Mouse (Mus musculus) neural tube, embryonic 14.5 days (tissue): ENCODE measurements around the gene Adamtsl1. TPM values are rescaled to one million over a fixed set of nuclear protein-coding genes. Genes with fewer than 3 reads are reported as not detected.
A peak's percentile ranks its signal among the peaks of the same experiment; 100 is the strongest.

Source experiments
- ATAC-seq: fragments of 200-750 bp; cut with Nextera tagmentation; 2 replicates; pipeline ENCODE4 v1.8.0; 2017; ENCODE audit warnings: low read depth, mild to moderate bottlenecking, moderate TSS enrichment, moderate library complexity
- H3K27ac ChIP-seq: fragments of 300-500 bp; sonication (generic); 2 replicates; pipeline ENCODE4 v1.5.1; 2014; ENCODE audit warnings: low read depth, mild to moderate bottlenecking, control low read depth, low read length, moderate library complexity, mixed read lengths
- H3K27me3 ChIP-seq: fragments of 300-500 bp; sonication (generic); 2 replicates; pipeline ENCODE4 v1.6.1; 2014; ENCODE audit warnings: low read length; ENCODE audit not compliant: control insufficient read depth, insufficient read depth
- H3K36me3 ChIP-seq: fragments of 300-500 bp; sonication (generic); 2 replicates; pipeline ENCODE4 v1.6.1; 2014; ENCODE audit warnings: low read length, mixed read lengths; ENCODE audit not compliant: control insufficient read depth, insufficient read depth
- H3K4me1 ChIP-seq: fragments of 300-500 bp; sonication (generic); 2 replicates; pipeline ENCODE4 v1.6.1; 2014; ENCODE audit warnings: low read length; ENCODE audit not compliant: control insufficient read depth, insufficient read depth
- H3K4me2 ChIP-seq: fragments of 300-500 bp; sonication (generic); 2 replicates; pipeline ENCODE4 v1.6.1; 2014; ENCODE audit warnings: mild to moderate bottlenecking, low read depth, low read length, control low read depth
- H3K4me3 ChIP-seq: fragments of 300-500 bp; sonication (generic); 2 replicates; pipeline ENCODE4 v1.5.1; 2014; ENCODE audit warnings: low read depth, low read length, control low read depth, mixed read lengths
- H3K9ac ChIP-seq: fragments of 300-500 bp; sonication (generic); replicated peaks from 2 replicates; pipeline ENCODE4 v1.6.1; 2014; ENCODE audit warnings: low read depth, mild to moderate bottlenecking, control low read depth, low read length, mixed read lengths
- H3K9me3 ChIP-seq: fragments of 300-500 bp; sonication (generic); 2 replicates; pipeline ENCODE4 v1.6.1; 2016; ENCODE audit warnings: low read length; ENCODE audit not compliant: control insufficient read depth
- WGBS: fragments of 180-500 bp; shearing (Covaris S2); extraction: QIAGEN DNeasy Blood & Tissue Kit; methylation state at CpG from one replicate; pipeline ENCODE4 v1.1.7; 2014; 5-methylcytosine and 5-hydroxymethylcytosine counted together
- polyA plus RNA-seq: library from polyadenylated mRNA; unstranded; fragments of >200 nt; fragmentation: Nextera tagmentation; extraction: Ambion mirVana; gene quantifications from 2 replicates; pipeline ENCODE4 v1.2.1, GENCODE M21; 2014

Gene Adamtsl1
- polyA plus RNA-seq, 1 experiment from 2014 or later: 17.6 TPM

DNA sequence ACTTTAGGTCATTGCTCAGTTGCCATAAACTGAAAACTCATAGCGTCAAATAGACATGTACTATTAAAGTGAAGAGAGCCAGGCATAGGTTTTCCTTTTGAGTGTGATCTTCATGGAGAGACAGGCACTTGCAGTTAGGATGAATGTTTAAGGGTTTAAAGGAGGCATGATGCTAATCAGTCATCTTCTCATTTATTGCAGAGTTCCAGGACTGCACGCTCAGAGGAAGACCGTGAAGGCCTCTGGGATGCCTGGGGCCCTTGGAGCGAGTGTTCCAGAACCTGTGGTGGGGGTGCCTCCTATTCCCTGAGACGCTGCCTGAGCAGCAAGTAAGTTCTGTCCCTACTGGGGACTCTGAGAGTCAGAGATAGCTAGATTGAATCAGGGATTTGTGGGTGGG lies 573.5 kb downstream of the Adamtsl1 start:
- H3K9ac ChIP-seq: no peak overlapping the region
- no peak overlapping the region for H3K27ac ChIP-seq
- H3K27me3 ChIP-seq: no peaks in the 10 kb centered on the region
- 93% methylated on average over 5 of the region's 5 CpGs for WGBS
- H3K9me3 ChIP-seq: no peaks in the 10 kb centered on the region
- H3K4me2 ChIP-seq: no peak overlapping the region
- no peak for ATAC-seq
- no peaks in the 10 kb centered on the region for H3K36me3 ChIP-seq
- no peaks in the 10 kb centered on the region for H3K4me1 ChIP-seq
- H3K4me3 ChIP-seq: no peak overlapping the region

DNA sequence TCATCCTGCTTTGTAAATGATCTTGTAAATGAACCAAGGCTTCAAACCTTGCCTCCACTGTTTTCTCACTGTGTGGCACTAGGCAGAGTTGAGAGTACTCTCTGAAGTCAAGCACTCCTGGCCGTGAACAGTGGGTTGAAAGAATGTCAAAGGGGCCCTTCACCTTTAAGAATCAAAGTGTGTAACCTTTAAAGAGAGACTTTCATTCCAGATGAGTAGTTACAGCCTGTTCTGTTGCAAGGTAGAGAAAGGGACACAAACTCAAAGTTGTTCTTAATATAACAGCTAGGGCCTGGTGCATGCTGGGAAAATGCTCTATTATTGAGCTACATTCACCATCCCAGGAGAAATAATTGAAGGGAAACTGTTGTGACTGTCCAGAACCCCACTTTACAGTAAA lies 589.2 kb downstream of the Adamtsl1 start:
- Histone ChIP-seq H3K27ac (no peak overlapping the region), H3K9ac (no peak overlapping the region), H3K9me3 (no peaks in the 10 kb centered on the region), H3K4me2 (no peak overlapping the region), H3K4me3 (no peak overlapping the region), H3K36me3 (no peaks in the 10 kb centered on the region), H3K4me1 (no peaks in the 10 kb centered on the region), H3K27me3 (no peaks in the 10 kb centered on the region)
- WGBS: 61% methylated on average over 1 of the region's 1 CpGs
- ATAC-seq: no peak

GRCm38 (mm10) chr4:86108325-86108724 lies 594.4 kb downstream of the Adamtsl1 start:
- Histone ChIP-seq H3K4me2 (no peak overlapping the region), H3K27ac (no peak overlapping the region), H3K4me3 (no peak overlapping the region), H3K4me1 (no peaks in the 10 kb centered on the region), H3K9me3 (no peaks in the 10 kb centered on the region), H3K27me3 (no peaks in the 10 kb centered on the region), H3K9ac (no peak overlapping the region), H3K36me3 (no peaks in the 10 kb centered on the region)
- ATAC-seq: no peak
- 92% methylated on average over 4 of the region's 4 CpGs for WGBS

- Histone ChIP-seq H3K36me3 (no peaks in the 10 kb centered on the region), H3K9me3 (no peaks in the 10 kb centered on the region), H3K27ac (no peak overlapping the region)
These were observed 605.1 kb downstream of the Adamtsl1 start for GRCm38 (mm10) chr4:86119067-86119466.

GRCm38 (mm10) chr4:86122431-86122830 lies 608.5 kb downstream of the Adamtsl1 start:
- Histone ChIP-seq H3K27ac (no peak overlapping the region), H3K4me2 (no peak overlapping the region), H3K4me1 (peaks cover 8% of the 10 kb centered on the region; the same call in 1 of the 2 replicates), H3K36me3 (no peaks in the 10 kb centered on the region), H3K4me3 (no peak overlapping the region), H3K9ac (no peak overlapping the region), H3K9me3 (no peaks in the 10 kb centered on the region), H3K27me3 (no peaks in the 10 kb centered on the region)
- ATAC-seq: no peak
- WGBS: 36% methylated on average over 5 of the region's 5 CpGs

More at GRCm38 (mm10) chr4:86119067-86119466, 605.1 kb downstream of the Adamtsl1 start:
- Histone ChIP-seq H3K9ac (no peak overlapping the region), H3K4me2 (no peak overlapping the region), H3K27me3 (no peaks in the 10 kb centered on the region), H3K4me3 (no peak overlapping the region), H3K4me1 (peaks cover 8% of the 10 kb centered on the region; the same call in 1 of the 2 replicates)
- ATAC-seq: no peak
- 61% methylated on average over 2 of the region's 2 CpGs for WGBS

GRCm38 (mm10) chr4:86124374-86124773 lies 610.4 kb downstream of the Adamtsl1 start:
- no peak overlapping the region for H3K4me2 ChIP-seq
- H3K27me3 ChIP-seq: no peaks in the 10 kb centered on the region
- no peaks in the 10 kb centered on the region for H3K36me3 ChIP-seq
- no peaks in the 10 kb centered on the region for H3K9me3 ChIP-seq
- ATAC-seq: peak; percentile 77
- H3K9ac ChIP-seq: no peak overlapping the region
- 24% methylated on average over 3 of the region's 3 CpGs for WGBS
- no peak overlapping the region for H3K27ac ChIP-seq
- peaks cover 8% of the 10 kb centered on the region; the same call in 1 of the 2 replicates for H3K4me1 ChIP-seq
- H3K4me3 ChIP-seq: no peak overlapping the region

DNA sequence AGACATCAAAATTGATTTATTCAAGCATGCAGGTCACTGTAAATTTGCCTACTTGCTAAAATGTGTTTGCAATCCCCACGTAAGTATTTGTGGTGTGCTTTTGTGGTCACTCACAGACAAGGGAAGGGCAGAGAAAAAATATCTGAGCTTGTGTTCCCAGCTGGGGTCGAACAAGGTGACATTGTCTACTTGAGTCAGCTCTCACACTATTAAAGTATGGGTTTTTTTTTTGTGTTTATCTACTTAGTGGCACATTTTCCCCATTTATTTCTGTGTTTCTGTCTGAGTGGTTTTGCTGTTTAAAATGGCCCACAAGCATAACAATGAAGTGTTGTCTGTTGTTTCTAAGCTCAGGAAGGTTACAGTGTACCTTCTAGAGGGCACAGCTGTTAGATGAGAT lies 612.7 kb downstream of the Adamtsl1 start:
- Histone ChIP-seq H3K4me1 (peaks cover 8% of the 10 kb centered on the region; the same call in 1 of the 2 replicates), H3K9ac (no peak overlapping the region), H3K36me3 (no peaks in the 10 kb centered on the region), H3K27me3 (no peaks in the 10 kb centered on the region), H3K9me3 (no peaks in the 10 kb centered on the region), H3K4me2 (no peak overlapping the region), H3K27ac (no peak overlapping the region), H3K4me3 (no peak overlapping the region)
- ATAC-seq: no peak
- WGBS: 76% methylated on average over 2 of the region's 2 CpGs

- Histone ChIP-seq H3K9me3 (no peaks in the 10 kb centered on the region), H3K9ac (no peak overlapping the region), H3K27ac (no peak overlapping the region), H3K4me1 (no peaks in the 10 kb centered on the region), H3K4me3 (no peak overlapping the region), H3K4me2 (no peak overlapping the region), H3K27me3 (no peaks in the 10 kb centered on the region), H3K36me3 (no peaks in the 10 kb centered on the region)
- 86% methylated on average over 4 of the region's 4 CpGs for WGBS
- no peak for ATAC-seq
These were observed 644.6 kb downstream of the Adamtsl1 start for GRCm38 (mm10) chr4:86158551-86158950.

DNA sequence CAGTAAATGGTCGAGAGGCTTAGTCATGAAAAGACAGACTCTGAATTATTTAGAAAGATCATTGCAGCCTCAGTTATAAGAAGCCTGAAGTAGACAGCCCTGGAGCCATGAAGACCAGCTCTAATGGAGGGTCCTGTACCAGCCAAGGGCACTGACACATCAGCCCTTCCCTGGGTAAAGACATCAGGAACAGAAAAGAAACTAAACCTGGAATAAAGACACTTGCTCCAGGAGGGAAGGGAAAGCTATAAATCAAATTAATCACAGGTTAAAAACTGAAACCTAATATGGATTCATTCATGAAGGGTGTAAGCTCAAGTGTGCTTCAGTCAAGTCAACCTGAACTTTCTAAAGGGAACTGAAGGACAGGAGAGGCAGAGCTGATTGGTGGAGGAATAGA lies 645.4 kb downstream of the Adamtsl1 start:
- H3K4me1 ChIP-seq: no peaks in the 10 kb centered on the region
- H3K9me3 ChIP-seq: no peaks in the 10 kb centered on the region
- no peak for ATAC-seq
- H3K27me3 ChIP-seq: no peaks in the 10 kb centered on the region
- H3K36me3 ChIP-seq: no peaks in the 10 kb centered on the region
- H3K9ac ChIP-seq: no peak overlapping the region
- no peak overlapping the region for H3K4me2 ChIP-seq
- H3K27ac ChIP-seq: no peak overlapping the region
- 65% methylated on average over 1 of the region's 1 CpGs for WGBS
- H3K4me3 ChIP-seq: no peak overlapping the region
